Mouse (Mus musculus) ovary, postnatal 36 days (tissue): ENCODE results near the gene Bbip1.
A peak's percentile ranks its signal among the peaks of the same experiment; 100 is the strongest.
"Not testable (repeated sequence)": the region's sequence is repeated elsewhere in the genome, so short reads cannot be mapped to it uniquely, and the experiment has no call there.

Source experiments
- DNase-seq: peaks from one replicate; pipeline ENCODE4 v3.0.0; 2022; ENCODE audit warnings: low spot score, mixed read lengths

The Bbip1 gene

DNA sequence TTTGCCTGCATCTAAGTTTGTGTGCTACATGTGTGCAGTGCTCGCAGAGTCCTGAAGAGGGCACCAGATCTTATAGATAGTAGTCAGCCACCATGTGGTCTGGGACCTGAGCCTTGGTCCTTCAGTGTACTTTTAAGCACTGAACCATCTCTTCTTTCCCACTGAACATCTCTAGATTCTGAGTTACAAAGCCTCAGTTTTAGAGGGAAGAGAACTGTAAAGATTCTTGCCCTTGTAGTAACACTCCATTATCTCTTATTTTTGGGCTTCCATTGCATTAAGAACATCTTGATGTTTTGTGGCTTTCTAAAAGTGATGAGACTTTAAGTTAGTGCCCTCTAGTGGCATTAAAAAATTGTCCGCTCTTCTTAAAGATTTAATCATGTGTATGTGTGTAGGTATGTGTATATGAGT, 19.1 kb downstream of the Bbip1 start:
- DNase-seq, result no peak

DNA sequence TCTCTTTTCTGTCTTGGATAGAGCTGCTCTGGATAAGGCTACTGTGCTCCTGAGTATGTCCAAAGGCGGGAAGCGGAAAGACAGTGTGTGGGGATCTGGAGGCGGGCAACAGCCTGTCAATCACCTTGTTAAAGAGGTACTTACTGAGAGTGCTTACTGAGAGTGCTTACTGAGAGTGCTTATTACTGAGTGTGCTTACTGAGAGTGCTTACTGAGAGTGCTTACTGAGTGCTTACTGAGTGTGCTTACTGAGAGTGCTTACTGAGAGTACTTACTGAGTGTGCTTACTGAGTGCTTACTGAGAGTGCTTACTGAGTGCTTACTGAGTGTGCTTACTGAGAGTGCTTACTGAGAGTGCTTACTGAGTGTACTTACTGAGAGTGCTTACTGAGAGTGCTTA, 22.4 kb downstream of the Bbip1 start:
- DNase-seq, result not testable (repeated sequence)

DNA sequence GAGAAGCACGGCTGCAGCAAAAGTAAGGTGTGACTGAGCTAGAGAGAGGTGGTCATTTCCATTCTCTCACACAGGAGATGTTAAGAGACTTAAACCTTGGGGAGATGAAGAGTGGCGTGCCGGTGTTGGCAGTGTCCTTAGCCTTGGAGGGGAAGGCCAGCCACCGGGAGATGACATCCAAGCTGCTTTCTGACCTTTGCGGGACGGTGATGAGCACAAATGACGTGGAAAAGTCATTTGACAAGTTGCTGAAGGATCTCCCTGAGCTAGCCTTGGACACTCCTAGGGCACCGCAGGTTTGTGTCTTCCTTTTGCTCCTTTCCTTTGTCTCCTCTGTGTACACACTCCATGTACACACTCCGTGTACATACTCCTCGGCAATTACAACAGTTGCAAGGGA, 24.9 kb downstream of the Bbip1 start:
- no peak for DNase-seq

DNA sequence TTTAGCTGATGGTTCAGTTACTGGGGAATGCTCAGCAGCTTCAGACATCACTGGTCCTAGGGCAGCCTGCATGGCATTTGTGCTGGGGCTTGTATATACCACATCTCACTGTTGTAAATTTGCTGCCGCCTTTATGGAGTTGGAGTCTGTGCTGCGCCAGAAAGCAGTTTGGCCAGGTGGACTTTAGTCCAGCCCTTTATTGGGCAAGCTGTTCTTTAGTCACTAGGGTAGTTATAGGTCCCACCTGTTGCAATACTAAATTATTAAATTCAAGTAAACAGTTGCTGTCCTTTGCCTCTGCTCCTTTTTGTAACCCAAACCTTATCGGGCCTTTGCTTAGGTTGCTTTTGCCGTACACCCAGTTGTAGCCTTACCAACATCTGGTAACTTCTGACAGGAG, 29.5 kb downstream of the Bbip1 start:
- no peak for DNase-seq

DNA sequence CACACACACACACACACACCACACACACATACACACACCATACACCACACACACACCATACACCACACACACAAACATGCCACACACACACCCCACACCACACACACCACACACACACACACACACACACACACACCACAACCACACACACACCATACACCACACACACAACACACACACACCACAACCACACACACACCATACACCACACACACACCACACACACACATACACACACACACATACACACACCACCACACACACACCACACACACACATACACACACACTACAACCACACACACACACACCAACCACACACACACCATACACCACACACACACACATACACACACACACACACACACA, 37.7 kb downstream of the Bbip1 start:
- DNase-seq, result not testable (repeated sequence)

DNA sequence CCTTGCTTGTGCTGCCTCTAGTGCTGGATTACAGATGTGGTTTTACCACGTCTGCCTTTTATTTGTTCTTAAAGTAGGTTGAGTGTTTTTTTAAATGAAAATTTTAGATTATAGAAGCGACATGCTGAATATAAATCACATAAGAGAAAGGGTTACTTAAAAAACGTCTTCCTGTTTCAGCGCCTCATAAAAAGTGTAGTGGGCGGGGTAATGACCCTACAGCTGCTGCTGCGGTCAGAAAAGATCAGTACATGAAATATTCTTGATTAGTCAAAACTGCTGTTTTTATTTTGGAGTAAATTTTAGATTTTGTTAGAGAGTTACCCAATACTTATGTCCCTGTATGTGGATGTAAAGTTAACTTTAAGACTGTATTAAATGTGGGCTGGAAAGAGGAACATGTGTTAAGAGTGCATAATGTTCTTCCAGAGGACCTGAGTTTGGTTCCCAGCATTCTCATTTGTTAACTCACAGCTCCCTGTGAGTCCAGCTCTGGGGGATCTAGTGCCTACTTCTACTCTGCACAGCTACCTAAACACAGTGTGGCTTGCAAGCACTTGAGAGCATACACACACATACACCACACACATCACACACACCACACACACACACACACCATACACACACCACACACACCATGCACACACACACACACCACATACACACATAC, 38.3 kb downstream of the Bbip1 start:
- no peak for DNase-seq

DNA sequence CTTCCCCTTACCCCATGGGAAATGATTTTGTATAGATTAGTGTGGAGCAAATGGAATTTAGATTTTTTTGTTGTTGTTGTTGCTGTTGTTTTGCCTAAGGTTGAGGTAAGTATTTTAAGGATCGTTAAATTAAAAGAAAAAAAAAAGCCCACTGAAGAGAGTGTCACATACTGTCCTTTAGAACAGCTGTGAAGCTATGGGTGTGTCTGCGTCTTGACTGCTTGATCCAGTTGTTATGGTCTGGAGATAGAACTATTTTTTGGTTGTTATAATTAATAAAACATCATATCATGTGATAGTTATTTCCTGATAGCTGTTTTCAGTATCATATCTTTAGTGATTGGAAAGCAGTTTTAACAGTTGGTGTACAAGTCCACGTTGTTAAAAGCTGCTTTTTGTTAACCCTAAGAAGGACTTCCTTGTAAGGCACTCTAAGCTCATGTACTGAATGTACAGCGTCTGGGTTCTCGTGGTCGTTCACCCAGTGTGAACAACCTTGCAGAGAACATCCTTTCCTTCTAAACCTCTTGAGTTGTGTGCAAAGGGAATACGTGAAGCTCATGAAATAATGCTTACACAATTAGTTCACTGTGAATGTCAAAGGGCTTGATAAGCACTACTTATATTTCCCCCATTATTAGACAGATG, 39.5 kb downstream of the Bbip1 start:
- no peak for DNase-seq

DNA sequence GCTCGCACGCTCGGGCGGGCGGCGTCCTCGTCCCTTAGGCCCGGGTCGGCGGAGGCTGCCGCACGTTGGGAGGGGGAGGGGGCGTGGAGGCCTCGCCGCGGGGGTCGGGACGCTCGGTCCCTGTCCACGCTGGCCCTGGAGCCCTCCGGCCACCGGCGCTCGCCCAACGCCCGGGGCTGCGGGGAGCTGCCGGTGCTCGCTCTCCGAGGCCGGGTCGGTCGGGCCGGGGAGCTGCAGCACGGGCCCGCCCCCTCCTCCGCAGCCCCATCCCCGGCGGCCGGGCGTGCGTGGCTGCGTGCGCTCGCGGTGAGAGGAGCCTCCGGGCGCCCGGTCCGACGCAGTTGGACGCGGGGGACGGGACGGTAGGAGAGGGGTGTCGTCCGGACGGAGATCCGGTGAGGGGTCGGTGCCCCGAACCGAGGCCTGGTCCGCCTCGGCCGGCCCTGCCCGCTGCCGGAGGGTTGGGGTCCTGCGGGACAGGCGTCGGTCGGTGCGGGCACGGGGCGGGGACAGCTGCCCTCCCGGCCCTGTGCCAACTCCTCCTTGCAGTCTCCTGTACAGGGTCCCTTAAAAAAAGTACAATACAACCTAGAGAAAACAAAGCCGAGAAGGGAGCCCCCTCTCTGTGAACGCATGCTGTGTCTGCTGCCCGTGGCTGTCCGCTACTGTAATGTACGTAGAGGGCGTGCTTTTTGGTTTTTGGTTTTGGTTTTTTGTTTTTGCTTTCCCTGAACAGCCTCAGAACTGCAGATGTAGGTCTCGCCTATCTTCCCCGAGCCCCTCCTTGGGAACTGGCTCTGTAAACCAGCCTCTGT, 40.7 kb downstream of the Bbip1 start:
- peak; percentile 54 for DNase-seq

DNA sequence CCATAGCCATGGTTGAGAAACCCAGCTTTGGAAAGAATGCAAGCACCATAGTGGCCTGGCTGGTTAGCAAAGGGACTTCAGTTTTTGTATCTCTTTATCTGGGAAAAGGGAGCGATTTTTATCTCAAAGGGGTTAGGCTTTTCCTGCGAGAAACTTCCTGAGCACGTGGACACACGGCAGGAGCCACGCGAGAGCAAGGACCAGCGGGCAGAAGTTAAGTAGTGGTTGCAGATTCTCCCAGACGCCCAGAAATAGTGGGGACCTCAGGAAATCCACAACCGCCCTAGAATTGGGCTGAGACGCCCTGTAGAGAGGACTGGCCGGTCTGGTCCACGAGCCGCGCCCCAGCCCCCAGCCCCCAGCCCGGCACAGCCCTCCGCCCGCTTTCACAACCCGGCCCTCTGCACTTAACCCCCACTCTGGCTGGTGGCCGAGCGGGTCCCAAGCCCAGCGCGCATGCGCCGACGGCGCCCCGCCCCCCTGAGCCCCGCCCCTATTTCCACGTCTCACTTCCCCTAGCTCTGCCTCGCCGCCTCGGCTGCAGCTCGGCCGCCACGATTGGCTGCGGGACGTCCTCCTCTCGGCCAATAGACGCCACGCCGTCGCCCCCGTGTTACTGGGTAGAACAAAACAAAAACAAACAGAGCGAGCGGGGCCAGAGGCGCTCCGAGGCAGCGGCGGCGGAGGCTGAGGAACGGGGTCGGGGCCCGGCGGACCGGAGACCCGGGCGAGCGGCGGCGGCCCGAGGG, 41.5 kb downstream of the Bbip1 start:
- DNase-seq, result peak; percentile 95

DNA sequence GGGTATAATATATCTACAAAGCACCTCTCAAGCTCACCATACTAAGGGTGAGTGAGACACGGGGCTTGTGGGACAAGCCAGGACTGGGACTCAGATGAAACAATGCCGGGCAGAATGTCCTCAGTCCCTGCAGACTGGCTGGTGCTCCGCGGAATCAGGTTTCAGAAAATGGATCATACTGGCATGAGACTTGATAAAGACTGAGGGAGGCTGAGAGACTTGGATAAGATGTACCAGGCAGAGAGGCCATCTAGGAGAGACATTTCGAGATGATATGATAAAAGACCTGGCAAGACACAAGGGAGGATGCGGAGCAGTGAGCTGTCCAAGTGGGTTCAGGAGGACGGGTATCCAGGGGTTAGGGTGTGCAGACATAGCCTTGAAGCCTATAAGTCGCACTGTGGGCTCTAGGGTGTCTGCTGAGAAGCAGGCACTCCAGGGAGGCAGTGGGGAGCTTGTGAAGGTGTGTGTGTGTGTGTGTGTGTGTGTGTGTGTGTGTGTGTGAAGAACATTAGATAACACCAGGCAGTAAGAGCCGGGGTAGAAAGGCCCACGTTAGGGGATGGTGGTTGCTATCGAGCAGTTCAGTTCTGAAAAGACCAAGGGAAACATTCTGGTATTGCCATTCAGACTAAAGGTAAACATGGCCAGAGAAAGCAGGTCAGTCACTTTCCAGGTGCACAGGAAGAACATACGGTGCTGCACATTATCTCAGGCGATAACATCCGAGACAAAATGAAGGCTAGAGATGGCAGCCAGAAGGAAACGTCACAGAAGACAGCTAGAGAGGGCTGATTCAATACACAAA, 42.3 kb downstream of the Bbip1 start:
- peak; percentile 19 for DNase-seq

DNA sequence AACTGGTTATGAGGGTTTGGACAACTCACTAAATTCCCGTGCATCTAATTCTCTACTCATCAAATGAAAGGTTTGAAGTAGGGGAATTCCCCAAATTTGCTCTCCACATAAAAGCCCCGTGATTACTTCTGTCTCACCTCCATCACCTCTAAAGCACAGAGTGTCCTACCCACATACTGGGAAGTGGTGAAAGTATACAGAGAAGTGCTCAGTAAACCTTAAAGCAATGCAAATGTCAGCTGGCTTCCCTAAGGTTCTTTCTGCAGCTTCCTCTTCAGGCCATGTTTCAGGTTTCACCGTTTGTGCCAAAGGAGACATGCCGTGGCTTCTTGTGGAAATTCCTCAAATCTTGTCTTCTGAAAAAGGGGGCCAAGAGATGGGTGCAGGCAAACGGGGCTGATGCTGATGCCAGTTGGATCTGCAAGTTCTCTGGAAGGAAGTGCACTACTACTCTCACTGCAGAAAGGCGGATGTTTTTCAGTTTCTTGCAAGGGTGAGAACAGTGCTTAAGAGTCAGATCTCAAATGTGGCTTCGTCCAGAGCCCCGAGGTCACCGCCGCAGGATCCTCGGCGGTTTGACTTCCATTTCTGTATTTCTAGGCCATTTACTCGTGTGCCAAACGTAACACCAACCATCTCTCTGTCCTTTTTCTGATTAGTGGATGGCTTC, 44.4 kb downstream of the Bbip1 start:
- DNase-seq, result no peak

DNA sequence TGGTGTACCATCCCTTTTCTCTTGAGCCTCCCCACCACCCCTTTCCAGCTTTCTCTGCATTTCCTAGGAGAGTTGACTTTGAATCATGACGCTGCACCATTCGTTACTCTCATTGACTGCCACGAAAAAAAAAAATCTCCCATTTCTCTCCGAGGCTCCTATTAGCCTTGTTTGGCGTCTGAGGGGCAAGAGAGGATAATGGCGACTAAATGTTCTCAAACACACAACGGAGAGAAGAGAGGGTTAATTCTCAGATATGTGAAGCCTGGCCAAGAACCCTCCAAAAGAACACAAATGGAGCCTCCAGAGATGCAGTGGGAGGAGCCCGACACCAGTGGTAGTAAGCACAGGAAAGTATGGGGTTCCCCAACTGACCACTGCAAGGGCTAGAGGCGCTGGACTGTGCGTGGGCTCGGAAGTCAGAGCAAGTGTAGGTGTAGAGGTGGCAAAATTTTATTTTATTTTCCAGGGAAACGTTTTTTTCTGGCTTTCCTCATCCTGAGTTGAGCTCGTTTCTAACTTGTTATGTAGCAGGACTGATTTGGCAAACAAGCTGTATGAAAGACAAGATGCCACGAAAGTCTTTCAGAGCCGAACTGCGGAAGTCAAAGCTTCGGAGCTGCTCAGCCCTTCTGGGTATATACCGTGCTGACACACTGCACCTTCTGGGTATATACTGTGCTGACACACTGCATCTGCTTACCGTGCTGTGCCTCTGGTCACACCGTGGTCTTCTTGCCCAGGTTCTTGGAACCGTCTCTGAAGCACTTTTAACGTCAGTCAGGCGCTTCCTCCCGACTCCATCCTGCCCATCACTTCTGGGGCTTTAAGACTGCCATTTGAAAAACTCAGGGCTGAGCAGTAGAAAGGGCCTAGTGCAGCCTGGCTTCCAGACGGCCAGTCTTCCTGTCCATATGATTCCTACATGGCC, 45.2 kb downstream of the Bbip1 start:
- DNase-seq, result no peak

DNA sequence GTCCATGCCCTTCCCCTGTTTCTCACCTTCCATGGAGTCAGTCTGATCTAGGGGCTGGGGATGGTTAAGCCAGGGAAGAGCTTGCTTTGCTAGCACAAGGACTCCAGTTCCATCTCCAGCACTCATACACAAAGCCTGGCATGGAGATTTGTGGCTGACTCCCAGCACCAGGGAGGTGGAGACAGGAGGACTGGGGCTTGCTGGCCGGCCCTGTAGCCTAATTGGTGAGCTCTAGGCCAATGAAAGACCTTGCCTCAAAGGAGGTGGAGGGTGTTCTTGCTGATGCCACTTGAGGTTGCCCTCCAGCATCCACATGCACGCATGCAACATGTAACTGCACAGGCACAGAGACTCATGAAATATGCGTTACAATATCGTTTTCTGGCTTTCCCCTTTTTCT, 45.9 kb downstream of the Bbip1 start:
- no peak for DNase-seq

DNA sequence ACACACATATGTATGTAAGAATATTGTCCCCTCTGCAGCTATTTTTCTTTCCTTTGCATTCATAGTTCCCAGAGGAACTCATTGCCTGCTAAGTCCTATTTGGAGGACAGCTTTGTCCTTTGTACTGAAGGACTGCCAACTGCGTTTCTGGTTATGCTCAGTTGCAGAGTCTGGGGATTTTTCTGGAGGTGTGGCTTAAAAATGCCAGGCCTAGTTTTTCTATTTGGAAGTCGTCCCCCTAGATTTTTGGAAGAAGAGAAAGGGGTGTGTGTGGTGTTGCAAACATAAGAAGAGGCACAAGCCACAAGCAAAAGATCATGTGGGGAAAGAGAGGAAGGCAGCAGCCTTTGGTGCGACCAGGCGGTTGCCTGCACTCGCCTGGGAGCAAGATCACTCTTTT, 46.4 kb downstream of the Bbip1 start:
- no peak for DNase-seq

DNA sequence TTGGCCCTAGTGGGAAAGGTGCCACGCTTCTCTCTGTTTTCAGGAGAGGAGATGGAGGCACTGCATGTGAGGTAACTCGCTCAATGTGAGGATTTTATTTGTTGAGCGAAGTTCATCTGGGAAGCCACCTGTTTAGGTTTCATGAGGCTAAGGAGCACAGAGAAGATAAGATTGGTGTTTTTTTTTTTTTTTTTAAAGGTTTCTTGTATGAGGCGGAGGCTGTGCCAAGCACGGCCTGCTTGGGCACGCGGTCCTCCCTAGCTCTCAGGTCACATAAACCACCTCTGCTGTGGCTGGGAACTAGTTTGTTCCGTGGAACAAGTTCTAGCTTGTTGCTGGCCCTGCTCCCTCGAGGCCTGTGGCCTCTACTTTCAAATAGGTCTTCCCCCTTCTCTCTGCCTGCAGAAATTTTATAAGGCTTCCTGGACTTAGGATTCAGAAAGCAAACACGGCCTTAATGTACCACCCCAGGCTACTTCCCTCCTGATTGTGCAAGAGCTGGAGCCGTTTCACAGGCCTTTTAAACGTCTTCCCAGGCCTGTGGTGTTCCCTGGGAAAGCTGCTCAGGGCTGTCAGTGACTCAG, 49.8 kb downstream of the Bbip1 start:
- no peak for DNase-seq

DNA sequence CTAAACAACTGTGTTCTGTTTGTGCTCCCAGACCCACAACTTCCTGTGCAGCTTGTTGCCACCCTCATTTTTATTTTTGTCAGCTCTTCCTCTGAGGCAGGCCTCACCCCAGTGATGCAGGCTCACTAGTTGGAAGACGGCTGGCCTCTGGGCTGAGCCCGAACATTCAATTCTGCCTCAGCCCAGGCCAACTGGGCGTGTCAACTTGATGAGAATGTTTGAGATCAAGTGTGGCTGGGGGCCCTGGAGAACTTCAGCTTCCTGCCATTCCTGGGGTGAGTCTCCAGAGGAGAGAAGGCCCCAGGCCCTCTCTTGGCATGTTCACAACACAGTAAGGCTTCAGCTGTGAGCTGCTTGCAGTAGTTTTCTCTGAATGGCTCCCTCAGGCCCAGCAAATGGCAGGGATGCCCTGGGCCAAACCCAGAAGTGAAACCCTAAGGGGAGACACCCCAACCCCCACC, 50.7 kb downstream of the Bbip1 start:
- DNase-seq, result peak; percentile 26

DNA sequence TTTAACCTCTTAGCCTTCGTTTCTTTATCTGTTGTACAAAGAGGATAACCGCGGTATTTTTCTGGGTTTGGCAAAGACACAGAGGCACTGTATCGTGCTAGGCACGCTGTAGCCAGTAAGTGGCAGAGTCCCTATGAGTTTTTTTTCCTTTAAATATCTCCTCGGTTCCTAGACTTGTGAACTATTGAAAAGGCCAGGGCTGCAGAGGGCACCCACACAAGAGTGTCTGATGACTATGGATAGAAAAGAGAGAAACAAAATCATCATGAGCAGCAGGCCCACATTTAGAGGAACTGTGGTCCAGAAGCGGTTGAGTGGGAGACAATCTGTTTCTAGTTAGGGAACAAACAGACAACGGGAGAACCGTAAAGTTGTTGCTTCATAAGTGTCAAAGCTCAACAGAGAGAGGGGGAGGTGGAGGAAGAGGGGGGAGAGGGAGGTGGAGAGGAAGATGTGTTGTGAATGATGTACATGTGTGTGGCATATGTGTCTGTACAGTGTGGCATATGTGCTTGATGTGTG, 51.5 kb downstream of the Bbip1 start:
- no peak for DNase-seq

DNA sequence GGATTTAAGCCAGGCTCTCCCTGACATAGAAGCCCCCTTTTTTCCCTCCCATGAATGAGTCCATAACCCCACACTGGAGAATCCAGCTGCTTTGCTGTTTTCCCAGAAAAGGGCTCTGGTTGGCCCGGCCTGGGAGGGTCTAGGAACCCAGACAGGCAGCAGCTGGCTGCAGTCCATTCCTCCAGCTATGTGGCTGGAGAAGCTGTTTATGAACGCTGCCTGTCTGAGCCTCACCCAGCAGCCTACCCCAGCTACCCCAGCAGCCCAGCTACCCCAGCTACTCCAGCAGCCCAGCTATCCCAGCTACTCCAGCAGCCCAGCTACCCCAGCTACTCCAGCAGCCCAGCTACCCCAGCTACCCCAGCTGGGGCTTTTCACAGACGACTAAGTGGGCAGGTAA, 52.4 kb downstream of the Bbip1 start, which contains the start of gene Pdcd4:
Pdcd4 (plus strand) TSS at position 171 of the 400 bp plus-strand sequence.
- DNase-seq, result peak; percentile 41

DNA sequence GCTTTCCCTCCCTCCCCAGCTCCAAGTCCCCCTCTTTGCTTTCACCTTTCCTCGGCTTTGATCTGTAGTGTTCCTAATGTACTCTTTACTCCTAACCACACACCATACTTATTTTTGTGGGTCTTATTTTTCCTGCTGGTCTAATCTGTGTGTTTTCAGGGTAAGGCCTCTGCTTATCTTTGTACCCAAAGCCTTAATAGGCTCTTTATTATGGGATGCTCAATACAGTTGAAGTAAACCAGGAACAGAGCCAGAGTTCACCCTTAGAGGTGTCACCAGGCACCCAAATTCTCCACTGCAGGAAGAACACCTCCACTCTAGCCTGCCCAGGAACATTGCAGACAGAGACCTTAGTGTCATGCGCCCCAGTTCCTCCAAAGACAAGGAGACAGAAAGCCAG, 52.9 kb downstream of the Bbip1 start:
- DNase-seq, result no peak
